Mouse (Mus musculus): ENCODE results near the gene Uqcr10.

DNA sequence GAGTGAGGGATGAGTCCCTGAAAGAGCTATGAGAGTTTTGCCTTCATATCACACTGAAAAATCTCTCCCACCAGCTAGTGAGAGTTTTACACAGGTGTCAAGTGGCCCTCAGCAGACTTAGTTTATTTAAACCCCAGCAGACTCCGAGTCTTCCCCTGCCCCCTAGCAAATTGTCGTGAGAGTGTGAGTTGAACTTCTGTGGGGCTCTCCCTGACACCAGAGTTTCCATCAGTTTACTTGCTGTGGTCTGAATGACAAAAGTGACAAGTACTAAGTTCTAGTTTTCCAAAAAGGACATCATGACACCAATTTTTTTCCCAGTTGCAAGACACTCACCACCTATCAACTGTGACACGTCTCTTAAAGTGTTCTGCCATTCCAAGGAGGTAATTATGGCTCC, 16.3 kb downstream of the Uqcr10 start:
- TF ChIP-seq CTCF (IDR thresholded peaks at IDR 0.05; ENCODE audit: insufficient read depth, low read depth, low read length) (no peak), POLR2A (IDR thresholded peaks at IDR 0.05; ENCODE audit: insufficient read depth, low read depth, low read length) (no peak)

Data from olfactory bulb, adult 2 months (tissue).